Mouse (Mus musculus): ENCODE measurements at regions not wholly inside any gene's neighbourhood (a gene's known extent, or its start where the extent isn't known, plus 50 kb on each side); places are given as distances from the start of the nearest gene placed in this dataset.

- Histone ChIP-seq H3K4me3 (ENCODE audit: low read depth, low read length) (no peak overlapping the region), H3K9me3 (replicated peaks; ENCODE audit: control insufficient read depth, insufficient read depth, low read length, poor library complexity, severe bottlenecking) (peaks cover 9% of the 10 kb centered on the region; the same call in 1 of the 2 replicates), H3K9ac (ENCODE audit: low read depth, poor library complexity, severe bottlenecking) (no peak overlapping the region), H3K4me1 (ENCODE audit: control insufficient read depth, insufficient read depth, low read length) (no peaks in the 10 kb centered on the region), H3K27ac (ENCODE audit: insufficient read depth, low read length) (no peak overlapping the region), H3K27me3 (ENCODE audit: control insufficient read depth, insufficient read depth, low read length, poor library complexity, severe bottlenecking) (no peaks in the 10 kb centered on the region; the same call in 1 of the 2 replicates), H3K36me3 (ENCODE audit: control insufficient read depth, insufficient read depth, low read length, poor library complexity, severe bottlenecking) (no peaks in the 10 kb centered on the region)
- no peak for TF ChIP-seq EP300 (IDR thresholded peaks at IDR 0.05; ENCODE audit: insufficient read depth, low read depth, low read length)
- no peak for TF ChIP-seq POLR2A (IDR thresholded peaks at IDR 0.05; ENCODE audit: insufficient read depth, low read length)
- no peak for TF ChIP-seq CTCF (IDR thresholded peaks at IDR 0.05; ENCODE audit: low read depth, low read length)
These were observed 57.5 kb upstream of the Arg1 start for GRCm38 (mm10) chr10:24984801-24985200.

- Histone ChIP-seq H3K27me3 (ENCODE audit: control insufficient read depth, insufficient read depth, low read length, poor library complexity, severe bottlenecking) (no peaks in the 10 kb centered on the region), H3K9me3 (replicated peaks; ENCODE audit: control insufficient read depth, insufficient read depth, low read length, poor library complexity, severe bottlenecking) (peaks cover 9% of the 10 kb centered on the region; the same call in 1 of the 2 replicates), H3K4me3 (ENCODE audit: low read depth, low read length) (no peak overlapping the region), H3K36me3 (ENCODE audit: control insufficient read depth, insufficient read depth, low read length, poor library complexity, severe bottlenecking) (no peaks in the 10 kb centered on the region), H3K4me1 (ENCODE audit: control insufficient read depth, insufficient read depth, low read length) (no peaks in the 10 kb centered on the region), H3K27ac (ENCODE audit: insufficient read depth, low read length) (no peak overlapping the region), H3K9ac (ENCODE audit: low read depth, poor library complexity, severe bottlenecking) (no peak overlapping the region)
- TF ChIP-seq POLR2A (IDR thresholded peaks at IDR 0.05; ENCODE audit: insufficient read depth, low read length) (no peak), EP300 (IDR thresholded peaks at IDR 0.05; ENCODE audit: insufficient read depth, low read depth, low read length) (no peak)
These were observed 54.5 kb upstream of the Arg1 start for GRCm38 (mm10) chr10:24981763-24982162.
